Mouse (Mus musculus) embryonic fibroblast, embryonic 13.5 days (primary cell): ENCODE data around the gene Maml2.

Experiments used
- CTCF ChIP-seq: IDR thresholded peaks from 2 replicates; pipeline ENCODE4 v1.5.1; 2011; ENCODE audit warnings: mild to moderate bottlenecking, control low read depth, low read length, moderate library complexity, borderline replicate concordance; ENCODE audit not compliant: insufficient read depth
- POLR2A ChIP-seq: IDR thresholded peaks from 2 replicates; pipeline ENCODE4 v1.6.1; 2011; ENCODE audit warnings: low read depth, mild to moderate bottlenecking, control low read depth, low read length, moderate library complexity

GRCm38 (mm10) chr9:13315393-13315792 lies 17.6 kb downstream of the Maml2 start:
- TF ChIP-seq CTCF (no peak), POLR2A (no peak)
